Mouse (Mus musculus): Measurements from ENCODE around the gene Gja4.

- TF ChIP-seq CTCF (conservative IDR thresholded peaks at IDR 0.05; ENCODE audit: insufficient read depth, insufficient read length, low read depth, low read length) (no peak), POLR2A (IDR thresholded peaks at IDR 0.05; ENCODE audit: low read depth, low read length) (no peak)
These were observed 10.5 kb upstream of the Gja4 start for GRCm38 (mm10) chr4:127324296-127324695.
